Mouse (Mus musculus): ENCODE data around the gene Olfr765.
"Not testable (repeated sequence)": the region's sequence is repeated elsewhere in the genome, so short reads cannot be mapped to it uniquely, and the experiment has no call there.

Olfr765 gene

GRCm38 (mm10) chr10:129049898-129050297 is at the start of gene Olfr765:
Gene Olfr765 (minus strand): TSS chr10:129049998.
- not testable (repeated sequence) for DNase-seq

DNA sequence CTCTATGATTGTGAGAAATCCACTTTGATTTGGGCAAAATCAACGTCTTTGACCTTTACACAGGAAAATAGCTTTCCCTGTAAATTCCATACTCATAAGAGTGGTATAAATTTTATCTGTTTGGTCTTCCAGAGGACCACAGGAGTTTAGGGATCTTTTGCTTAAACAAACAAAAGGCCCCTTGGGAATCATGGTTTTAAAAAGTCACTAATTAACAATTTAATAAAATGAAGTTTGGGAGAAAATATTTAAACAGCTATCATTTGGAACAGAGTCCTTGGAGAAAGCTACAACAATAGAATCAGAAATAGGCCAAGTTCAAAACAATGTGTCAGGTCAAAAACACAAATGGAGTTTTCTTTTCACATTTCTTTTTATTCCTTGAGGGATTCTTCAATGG is 49.5 kb upstream of the Olfr765 start, which contains the start of gene Olfr768:
TSS of gene Olfr768 (minus strand) at position 101 of the 400 bp plus-strand sequence.
- DNase-seq = no peak

GRCm38 (mm10) chr10:129082810-129083209 is 33.0 kb upstream of the Olfr765 start, which contains the start of gene Olfr767:
Gene Olfr767 (minus strand): TSS chr10:129082910.
- DNase-seq = not testable (repeated sequence)

DNA sequence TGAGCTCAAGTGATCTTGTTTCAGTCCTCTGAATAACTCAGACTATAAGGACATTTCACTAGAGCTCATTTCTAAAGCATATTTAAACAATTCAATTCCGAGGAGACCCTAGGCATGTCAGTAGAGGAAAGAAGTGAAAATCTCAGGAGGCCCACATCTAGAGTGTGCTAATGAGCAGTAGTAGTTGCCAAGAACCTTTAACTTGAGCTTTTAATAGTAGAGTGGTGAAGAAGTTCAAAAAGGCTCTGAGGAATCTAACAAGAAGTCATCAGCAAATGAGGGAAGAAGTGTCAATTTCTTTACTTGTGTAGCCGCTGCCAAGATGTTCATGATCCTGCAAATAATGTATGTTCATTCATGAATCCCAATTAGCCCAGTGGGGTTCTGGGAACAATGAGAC is 19.1 kb upstream of the Olfr765 start, which contains the start of gene Olfr766-ps1:
TSS of gene Olfr766-ps1 (minus strand) at position 101 of the 400 bp plus-strand sequence.
- DNase-seq = no peak

DNA sequence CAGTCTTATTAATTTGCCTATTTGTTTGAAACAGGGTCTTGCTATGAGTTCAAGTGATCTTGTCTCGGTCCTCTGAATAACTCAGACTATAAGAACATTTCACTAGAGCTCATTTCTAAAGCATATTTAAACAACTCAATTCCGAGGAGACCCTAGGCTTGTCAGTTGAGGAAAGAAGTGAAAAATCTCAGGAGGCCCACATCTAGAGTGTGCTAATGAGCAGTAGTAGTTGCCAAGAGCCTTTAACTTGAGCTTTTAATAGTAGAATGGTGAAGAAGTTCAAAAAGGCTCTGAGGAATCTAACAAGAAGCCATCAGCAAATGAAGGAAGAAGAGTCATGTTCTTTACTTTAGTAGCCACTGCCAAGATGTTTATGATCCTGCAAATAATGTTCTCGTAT is 10.0 kb downstream of the Olfr765 start, which contains the start of gene Olfr764-ps1:
TSS of gene Olfr764-ps1 (minus strand) at position 101 of the 400 bp plus-strand sequence.
- DNase-seq = no peak

GRCm38 (mm10) chr10:129028343-129028742 is 21.5 kb downstream of the Olfr765 start:
- no peak for DNase-seq

- peak; percentile 46 for DNase-seq
These were observed 23.7 kb downstream of the Olfr765 start for GRCm38 (mm10) chr10:129026018-129026662.

DNA sequence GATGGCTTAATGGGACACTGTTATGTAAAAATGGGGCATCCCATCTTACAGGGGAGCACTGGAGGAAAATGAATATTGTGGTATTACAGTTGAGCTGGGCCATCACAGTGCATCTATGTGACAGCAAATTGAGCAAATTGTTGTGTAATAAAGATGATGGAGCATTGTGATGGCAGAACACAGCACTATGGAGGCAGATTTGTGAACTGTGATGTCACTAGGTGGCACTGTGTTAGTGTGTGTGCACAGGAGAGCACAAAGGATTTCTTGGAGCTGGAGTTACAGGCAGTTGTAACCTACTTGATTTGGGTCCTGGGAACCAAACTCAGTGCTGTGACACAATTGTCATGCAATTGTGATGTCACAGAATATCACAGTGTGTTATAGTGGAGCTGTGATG is 26.5 kb downstream of the Olfr765 start:
- no peak for DNase-seq

GRCm38 (mm10) chr10:129014477-129014876 is 35.3 kb downstream of the Olfr765 start:
- DNase-seq = no peak

- DNase-seq = not testable (repeated sequence)
These were observed 38.3 kb downstream of the Olfr765 start for GRCm38 (mm10) chr10:129011511-129011910.

DNA sequence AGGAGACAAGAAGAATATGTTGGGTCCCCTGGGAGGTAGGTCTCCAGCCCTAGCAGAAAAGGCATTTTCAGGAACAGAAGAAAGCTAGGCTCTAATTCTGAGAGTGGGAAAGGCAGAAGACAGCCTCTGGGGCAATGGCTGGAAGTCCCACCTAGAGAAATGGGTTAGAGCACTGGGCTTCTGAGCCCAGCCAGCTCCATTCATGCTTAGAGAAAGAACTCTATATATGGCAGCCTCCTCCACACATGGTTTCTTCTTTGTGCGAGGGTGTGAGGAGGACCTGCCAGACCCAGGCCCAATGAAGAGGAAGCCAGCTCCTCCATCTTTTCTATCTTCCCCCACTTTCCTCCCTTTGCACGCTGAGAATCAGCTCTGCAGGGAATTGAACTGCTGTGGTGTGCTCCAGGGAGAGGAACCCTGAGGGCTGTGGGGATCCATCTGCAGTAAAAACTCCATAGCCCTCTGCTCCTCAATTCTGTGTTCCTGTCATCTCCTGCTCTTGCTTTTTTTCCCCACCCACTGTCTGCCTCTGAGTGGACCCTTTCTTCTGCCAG is 39.4 kb downstream of the Olfr765 start, which contains the start of gene Olfr763:
TSS of gene Olfr763 (plus strand) at position 504 of the 554 bp plus-strand sequence.
- no peak for DNase-seq

GRCm38 (mm10) chr10:129004032-129004920 is 45.5 kb downstream of the Olfr765 start:
- no peak for DNase-seq

GRCm38 (mm10) chr10:128996523-128997040 is 53.2 kb downstream of the Olfr765 start:
- no peak for DNase-seq

GRCm38 (mm10) chr10:128995796-128996195 is 54.0 kb downstream of the Olfr765 start:
- DNase-seq = no peak

All from lung, postnatal 36 days (tissue).